Mouse (Mus musculus) thymus, postnatal 14 days (tissue): Measurements from ENCODE around the gene Tbc1d23.
"Not testable (repeated sequence)": the region's sequence is repeated elsewhere in the genome, so short reads cannot be mapped to it uniquely, and the experiment has no call there.

Source experiments
- DNase-seq: peaks from one replicate; pipeline ENCODE4 v3.0.0; 2021

Tbc1d23 gene

DNA sequence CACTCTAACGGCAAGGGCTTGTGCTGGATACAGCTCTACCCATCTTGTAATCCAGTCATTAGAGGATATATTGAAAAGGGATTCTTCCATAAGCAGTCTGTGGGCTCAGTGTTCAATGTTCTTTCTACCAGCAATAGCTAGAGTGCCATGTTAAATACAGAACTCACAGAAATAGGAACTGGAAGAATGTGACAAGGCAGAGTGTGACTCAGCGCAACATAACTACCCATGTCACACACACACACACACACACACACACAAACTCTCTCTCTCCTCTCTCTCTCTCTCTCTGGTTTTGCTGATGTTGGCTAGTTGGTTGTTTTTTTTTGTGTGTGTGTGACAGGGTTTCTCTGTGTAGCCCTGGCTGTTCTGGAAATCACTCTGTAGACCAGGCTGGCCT is 20.3 kb downstream of the Tbc1d23 start:
- DNase-seq = no peak

DNA sequence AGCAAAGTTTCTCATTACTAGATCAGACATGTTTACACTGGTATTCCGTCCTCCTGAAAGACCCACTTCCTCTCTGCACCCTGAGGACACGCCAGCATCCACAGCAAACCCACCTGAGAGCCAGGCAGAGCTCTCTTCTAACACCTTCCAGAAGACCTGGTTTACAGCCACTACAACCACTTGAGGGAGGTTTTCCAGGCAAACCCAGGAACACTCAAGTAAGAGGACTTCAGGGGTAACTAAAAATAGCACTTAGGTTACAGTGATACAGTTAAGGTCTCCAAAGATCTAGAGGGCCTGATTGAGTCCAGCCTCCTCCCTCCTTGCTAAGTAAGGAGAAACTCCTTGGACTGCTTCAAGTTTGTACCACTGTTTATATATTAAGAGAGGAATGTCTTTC is 23.0 kb downstream of the Tbc1d23 start:
- no peak for DNase-seq

DNA sequence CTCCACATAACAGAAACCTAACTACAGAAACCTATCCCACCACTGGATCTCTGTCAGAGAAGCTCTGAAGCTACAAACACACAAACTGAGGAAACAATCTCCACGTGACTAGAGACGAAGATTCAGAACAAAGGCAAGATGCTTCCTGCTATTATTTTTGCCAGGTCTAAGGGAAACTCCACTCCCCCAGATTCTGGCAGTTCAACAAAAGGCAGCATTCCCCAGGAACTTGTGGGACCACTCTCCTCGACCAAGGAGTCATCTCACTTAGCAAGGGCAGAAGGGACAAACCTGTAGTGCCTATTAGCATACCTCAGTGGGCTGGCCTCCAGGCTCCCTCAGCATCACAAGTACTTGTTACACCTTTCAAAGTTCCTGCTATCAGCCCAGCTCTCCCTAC is 34.0 kb downstream of the Tbc1d23 start:
- DNase-seq = no peak

DNA sequence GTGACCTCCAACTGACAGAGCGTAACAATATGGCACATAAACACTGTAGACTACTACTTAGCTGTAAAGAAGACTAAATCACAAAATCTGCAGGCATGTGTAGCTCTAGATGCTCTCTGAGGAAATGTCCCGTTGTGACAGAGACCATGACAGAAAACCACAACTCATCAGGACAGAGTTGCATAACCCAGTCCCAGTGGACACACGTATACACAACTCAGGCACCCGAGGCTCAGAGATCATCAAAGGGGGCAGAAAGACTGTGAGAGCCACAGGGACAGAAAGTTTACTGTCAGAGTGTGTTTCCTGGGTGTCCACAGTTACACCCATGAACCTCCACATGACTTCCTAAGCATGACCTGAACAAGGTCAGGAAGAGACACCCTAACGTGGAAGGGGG is 34.7 kb downstream of the Tbc1d23 start:
- no peak for DNase-seq

DNA sequence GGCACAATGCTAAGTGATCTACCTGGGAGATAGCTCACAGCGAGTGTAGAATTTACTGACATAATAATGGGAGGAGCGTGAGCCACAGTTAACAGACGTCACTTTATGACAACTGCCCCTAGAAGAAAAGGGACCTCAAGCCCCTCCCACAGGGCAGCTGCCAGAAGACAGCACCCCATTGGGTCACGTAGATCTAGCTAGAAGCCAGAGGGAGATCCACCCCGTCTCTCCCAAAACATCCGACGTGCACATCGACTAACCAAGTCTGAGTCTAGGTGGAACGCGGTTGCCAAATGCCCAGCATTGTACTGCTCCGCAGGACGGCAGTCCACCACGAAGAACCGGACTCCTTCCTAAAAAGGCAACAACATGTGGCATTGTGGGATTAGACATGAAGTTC is 40.1 kb downstream of the Tbc1d23 start:
- DNase-seq = no peak

DNA sequence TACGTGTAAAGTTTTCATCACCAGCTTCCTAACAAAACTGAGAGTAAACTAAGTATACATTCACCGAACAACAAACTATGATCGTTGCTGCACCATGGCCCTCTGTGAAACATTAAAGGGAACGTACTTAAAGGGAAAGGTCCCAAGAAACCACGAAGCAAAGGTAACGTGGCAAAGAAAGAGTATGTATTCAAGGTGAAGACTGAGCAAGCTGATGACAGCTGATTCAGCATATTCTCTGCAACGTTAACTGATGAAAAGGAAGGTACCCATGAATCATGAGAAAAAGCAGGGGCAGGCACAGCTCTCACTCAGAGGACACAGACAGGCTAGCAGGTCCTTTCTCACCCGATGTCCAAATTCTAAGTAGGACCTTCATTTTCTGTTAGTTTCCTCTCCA is 40.9 kb downstream of the Tbc1d23 start:
- no peak for DNase-seq

DNA sequence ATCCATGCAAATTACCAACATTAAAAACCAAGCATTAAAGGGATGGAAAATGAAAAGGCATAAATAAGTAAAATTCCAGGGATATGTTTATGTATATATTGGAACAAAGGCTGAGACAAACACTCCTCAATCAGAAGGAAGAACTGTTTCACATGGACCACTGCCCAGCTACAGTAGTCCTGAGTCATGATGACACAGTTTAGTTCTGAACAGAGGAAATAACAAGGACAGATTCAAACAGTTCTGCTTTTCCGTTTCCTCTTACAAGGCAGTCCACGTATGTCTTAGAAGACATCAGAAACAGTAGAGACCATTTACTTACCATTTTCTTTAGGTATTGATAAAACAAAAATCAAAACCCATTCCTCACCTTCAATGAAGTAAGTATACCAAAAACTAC is 41.8 kb downstream of the Tbc1d23 start:
- no peak for DNase-seq

DNA sequence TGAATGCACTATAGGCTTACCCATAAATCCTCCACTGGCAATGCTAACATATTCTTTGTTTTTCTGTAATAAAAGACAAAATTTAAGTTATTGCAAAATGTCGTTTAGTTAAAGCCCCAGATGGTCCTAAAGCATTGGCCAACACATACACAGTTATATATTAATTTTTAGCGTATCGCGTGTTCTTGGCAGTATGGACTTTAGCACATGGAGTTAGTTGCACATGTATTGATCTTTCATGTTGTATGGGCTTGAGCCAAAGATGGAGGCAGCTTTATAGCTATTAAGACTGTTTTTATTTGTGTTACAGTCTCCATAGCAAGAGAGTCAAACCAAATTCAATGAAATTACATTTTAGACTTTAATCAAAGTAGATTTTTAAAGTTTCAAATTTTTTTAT is 44.7 kb downstream of the Tbc1d23 start:
- DNase-seq = no peak

DNA sequence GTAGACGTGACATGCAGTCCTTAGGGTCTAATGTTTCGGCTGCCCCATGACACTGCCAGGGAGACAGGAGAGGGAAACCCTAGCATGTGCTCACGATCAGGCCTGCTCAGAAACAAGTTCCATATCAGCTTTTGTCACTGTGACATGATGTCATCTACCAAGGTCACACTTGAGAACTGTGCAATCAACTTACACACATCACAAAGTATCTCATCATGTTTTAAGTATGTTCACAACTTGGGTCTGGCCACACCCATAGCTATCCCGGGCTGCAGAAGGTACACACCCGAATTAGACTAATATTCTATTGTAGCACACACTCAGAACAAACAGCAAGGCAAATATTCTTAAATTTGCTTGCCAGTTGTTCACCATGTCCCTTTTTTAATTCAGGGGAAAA is 49.3 kb downstream of the Tbc1d23 start:
- no peak for DNase-seq

DNA sequence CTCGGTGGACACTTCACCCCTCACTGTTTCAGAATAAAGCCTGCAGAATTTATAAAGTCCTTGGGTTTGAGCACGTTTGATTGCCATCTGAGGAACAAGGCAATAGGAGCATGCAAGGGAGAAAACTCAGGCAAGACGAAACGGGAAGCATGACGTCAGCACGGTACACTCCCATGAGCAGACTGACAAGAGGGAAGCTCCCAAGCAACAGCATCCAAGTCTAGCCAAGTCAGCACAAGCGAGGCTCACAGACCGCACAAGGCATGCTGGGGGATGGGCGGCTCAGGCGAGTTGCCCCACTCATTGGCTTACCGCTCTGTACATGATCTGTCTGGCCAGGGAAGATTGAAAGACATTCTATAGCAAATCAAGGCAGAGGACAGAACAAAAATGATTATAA is 50.1 kb downstream of the Tbc1d23 start:
- DNase-seq = no peak

DNA sequence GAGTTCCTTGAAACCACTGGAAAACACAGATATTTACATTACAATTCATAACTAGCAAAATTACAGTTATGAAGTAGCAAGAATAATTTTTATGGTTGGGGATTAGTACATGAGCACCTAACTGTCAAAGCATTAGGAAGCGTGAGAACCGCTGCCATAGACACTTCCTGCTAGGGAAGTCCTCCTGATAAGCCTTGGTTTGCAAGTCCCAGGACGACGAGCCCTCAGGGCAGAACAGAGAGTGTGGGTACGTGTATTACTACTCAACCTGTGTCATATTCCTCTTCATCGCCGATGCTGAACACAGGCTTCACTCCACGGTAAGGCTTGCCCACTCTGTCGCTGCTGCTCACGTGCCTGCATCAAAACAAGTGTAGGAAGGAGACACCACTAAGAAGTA is 53.6 kb downstream of the Tbc1d23 start:
- DNase-seq = no peak

DNA sequence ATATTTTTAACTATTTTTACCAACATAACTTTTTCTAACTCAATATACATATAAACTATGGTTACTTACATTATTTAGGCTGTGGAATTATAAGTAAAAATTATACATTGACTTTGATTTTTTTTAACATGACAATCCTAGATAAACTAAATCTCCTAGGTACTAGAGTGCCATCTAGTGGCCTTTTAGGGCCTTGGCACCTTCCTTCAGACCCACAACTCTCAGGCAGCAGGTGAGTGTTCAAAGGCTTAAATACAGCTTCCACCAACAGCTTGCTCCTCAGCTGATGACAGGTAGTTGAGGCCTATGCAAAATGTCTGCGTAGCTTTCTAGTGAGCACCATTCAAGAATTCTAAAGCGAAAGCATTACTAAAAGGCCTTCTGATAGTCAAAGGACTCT is 54.0 kb downstream of the Tbc1d23 start:
- DNase-seq = peak; percentile 53

DNA sequence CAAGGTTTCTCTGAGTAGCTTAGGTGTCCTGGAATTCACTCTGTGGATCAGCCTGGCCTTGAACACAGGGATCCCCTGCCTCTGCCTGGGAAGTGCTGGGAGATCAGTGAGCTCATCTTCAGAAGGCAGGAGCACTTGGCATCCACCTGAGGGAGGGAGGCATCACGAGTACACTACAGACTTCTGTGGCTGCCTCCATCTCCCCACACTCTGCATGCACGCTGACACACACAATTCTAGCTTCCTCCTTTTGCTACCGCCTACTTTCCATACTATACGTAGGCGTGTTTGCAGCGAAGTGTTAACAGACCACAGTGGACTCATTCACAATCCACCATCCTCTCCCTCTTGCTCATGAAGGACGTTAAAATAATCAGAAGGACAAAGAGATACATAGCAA is 55.0 kb downstream of the Tbc1d23 start:
- no peak for DNase-seq

DNA sequence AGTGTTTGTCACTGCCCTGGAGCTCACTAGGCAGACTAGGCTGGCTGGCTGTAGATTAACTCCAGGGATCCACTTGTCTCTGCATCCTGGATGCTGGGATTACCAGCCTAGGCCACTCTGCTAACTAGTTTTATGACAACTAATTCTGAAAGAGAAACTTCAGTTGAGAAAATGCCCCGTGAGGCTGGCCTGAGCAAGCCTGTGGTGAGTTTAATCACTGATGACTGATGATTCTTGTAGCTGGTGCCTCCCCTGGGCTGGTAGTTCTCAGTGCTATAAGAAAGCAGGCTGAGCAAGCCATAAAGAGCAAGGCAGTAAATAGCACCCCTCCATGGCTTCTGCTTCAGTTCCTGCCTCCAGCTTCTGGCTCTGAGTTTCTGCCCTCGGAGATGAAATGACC is 55.6 kb downstream of the Tbc1d23 start:
- DNase-seq = no peak

DNA sequence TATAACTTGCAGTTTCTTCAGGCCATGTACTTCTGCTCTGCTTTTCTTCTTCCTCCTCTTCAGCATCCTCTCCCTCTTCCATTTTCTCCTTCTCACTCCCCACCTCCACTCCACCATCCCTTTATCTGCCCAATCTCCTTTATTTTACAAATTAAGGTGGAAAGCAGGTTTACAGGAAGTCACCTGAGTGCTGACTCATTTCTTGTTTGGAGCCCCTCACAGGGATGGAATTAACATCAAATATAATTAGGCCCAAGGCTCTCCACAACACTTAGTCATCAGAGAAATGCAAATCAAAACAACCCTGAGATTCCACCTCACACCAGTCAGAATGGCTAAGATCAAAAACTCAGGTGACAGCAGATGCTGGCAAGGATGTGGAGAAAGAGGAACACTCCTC is 56.8 kb downstream of the Tbc1d23 start:
- DNase-seq = not testable (repeated sequence)

DNA sequence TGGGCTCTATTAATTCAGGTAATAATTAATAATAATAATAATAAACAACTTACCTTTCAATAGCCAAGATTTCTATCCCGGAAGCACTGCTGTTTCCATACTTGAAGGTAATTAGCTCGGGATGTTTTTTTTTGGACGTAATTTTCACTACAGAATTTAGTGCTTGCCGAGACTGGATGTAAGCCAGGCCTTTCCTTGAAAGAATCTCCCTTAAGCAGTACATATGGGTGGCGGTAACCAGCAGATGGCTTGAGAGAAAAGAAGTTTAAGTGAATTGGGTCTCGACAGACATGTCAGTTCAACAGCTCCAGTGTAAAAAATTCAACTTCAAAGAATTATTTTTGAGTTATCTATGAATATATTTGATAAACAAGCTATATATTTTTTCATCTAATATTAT is 59.7 kb downstream of the Tbc1d23 start:
- DNase-seq = no peak

DNA sequence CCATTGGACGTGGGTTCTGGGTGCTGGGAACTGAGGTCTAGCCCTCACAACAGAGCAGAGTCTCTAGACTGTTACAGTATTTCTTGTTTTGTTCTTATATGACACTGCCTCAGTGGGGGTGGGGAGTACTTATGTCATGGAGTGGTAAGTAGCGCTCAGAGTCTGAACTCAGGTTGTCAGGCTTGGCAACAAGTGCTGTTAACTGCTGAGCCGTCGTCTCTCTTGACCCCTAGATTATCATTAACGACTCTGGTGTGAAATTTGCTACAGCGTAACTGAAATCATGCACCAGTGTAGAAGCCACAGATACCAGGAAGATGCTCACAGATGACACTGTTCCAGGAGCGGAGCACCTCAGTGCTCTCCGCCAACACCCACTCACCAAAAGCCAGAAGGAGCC is 60.1 kb downstream of the Tbc1d23 start:
- DNase-seq = no peak

DNA sequence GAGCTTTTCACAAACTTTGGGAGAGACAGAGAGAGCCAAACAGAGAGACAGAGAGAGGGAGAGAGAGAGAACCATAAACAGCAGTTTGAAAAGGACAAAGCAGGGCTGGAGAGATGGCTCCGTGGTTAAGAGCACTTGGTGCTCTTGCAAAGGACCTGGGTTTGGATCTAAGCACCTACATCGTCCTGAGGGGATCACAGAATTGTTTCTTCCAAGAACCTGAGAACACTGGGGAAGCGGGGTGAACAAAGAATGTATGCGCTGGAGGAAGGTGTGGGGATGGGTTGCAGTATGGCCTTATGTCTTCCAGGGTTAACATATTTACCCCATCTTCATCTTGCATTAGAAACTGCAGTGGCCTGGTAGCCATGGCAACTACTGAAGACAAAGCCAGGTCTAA is 63.1 kb downstream of the Tbc1d23 start:
- DNase-seq = no peak

DNA sequence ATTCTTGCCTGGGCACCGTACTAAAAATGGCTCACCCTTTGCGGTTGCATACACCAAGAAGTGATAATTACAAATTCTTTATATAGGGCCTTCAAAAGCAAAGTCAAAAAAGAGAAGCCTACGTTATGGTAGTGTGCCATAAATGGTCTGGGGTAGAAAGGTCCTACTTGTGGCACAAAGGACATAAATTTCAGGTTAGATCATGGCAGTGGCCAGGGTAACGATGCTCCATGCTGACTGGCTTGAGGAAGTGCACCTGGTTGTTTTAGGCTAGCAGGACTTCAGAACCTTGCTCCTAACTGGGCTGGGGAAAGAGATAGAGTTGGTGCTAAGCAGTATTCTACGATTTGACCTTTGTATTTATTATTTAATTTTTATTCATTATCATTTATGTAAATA is 63.8 kb downstream of the Tbc1d23 start:
- DNase-seq = no peak

DNA sequence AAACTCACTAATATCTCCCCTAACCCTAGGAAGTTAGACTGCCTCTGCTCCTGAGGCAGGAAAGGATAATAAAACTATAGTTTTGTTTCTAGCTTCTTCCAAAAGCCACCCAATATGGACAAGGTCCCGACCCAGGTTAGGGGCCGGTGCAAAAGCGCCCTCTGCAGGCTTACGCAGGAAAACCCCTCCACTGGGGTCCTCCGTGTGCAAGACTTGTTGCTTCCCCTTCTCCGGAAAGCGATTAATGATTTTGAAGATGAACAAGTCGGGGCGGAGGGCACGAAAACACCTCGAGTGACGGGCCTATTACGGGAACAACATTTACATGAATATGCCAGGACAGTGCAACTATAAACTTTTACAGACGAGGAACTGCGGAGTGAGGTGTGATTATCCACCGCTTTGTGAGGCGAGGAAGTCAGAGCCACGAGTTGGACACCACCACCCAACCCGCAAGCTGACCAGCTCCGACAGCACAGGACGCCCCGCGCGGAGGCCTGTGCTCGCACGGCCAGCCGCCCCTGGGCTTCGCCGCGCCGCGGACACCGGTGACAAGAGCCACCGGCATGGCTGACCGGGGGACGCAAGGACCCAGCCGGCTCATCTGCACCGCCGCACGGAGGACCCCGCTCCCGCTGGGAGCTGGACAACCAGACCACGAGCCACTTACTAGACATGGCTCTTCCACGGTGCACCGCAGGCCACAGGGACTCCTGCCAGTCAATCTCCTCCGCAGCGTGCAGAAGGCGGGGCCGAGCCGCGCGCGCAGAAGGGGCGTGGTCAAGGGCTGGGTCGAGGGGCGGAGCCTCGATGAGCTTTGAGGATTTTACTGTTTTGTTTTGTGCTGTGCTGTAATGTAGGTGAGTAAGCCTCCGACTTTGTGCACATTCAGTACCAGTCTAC is 64.4 kb downstream of the Tbc1d23 start, which contains the start of gene Nit2:
Gene Nit2 (minus strand): TSS at position 731 of the 903 bp plus-strand sequence.
- peak; percentile 97 for DNase-seq

DNA sequence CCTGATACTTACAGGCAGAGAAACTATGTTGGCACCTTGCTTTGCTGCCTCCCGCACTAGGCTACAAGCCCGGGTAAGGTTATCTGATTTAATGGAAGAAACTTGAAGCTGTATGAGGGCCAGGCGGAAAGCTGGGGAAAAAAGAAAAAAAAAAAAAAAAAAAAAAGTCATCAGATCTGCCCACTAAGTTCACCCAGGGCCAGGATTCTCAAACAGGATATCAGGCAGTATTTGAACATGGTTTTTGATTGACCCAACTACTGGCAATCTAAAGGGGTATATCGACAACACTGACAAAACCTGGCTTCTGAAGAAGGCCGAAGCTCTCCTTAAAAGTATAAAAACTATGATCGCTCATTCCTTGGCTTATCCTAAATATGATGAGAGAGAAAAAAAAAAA is 65.2 kb downstream of the Tbc1d23 start:
- DNase-seq = no peak

DNA sequence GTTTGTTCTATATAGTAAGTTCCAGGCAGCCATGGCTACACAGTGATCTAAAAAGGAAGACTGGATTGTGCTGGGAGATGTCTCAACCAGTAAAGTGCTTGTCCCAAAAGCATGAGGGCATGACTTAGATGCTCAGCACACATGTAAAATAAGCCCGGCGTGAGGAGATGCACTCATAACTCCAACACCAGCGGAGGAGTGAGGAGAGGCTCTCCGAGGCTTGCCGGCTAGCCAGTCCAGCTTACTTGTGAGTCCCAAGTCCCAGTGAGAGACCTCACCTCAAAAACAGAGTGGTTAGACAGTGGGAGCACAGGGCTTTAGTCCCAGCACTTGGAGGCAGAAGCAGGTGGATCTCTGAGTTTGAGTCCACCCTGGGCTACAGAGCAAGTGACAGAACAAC is 66.1 kb downstream of the Tbc1d23 start:
- DNase-seq = no peak

DNA sequence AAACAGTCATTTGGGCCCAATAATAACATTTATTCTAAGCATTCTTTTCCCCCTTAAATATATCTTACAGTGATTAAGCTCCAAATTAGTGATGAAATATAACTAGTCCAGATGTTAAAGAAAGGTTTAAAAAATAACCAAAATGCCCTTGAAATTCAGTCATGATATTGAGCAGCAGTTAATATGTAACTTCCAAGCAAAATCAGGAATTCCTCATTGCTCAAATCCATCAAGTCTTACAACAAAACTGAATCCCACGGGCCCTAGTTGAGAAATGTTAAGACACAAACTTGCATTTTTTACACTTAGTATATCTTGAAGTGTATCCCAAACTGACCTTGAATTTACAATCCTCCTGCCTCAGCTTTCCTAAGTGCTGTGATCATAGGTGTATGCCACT is 67.6 kb downstream of the Tbc1d23 start:
- no peak for DNase-seq

DNA sequence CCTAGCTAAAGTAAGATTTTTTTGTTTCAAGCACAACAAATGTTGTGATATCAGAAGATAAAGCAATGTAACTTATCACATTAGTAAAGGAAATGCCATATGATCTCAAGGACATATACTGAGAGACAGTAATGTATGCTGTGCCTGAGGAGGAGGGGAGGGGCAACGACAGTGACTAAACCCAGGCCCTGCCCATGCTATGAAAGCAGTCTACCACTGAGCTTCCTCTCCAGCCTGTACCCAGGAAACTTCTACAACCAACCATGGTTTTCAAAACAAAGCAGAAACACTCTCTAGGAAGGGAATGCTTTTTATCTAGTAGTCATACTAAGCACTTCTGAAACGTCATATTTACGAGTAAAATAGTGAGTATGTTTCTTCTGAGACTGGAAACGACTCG is 68.5 kb downstream of the Tbc1d23 start:
- DNase-seq = no peak

DNA sequence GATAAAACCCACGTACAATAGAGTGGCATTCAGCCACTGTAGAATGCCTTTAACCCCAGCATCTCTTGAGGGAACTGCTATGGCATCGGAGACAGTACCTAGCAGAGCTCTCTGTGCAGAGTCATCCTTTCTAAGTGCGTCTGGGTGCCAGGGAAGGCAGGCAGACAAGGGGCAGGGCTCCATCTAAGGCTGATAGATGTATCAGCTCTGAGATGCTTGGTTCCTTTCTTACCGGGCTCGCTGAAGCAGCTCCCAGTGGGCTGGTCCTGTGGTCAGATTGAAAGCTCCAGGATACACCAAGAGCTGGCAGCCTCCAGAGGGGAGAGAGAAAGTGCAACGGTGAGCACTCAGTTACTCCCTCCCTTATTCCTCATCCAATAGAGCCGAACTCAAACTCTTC is 71.5 kb downstream of the Tbc1d23 start:
- no peak for DNase-seq
